Mouse (Mus musculus): Measurements from ENCODE around the gene Treml2. TPM values are rescaled to one million over a fixed set of nuclear protein-coding genes. Genes with fewer than 3 reads are reported as not detected.

Gene Treml2
- total RNA-seq, 1 experiment from 2014 or later: 102 TPM

Other genes starting within 250 kb of the Treml2 start
- not detected in 2 replicates for gene 1700067P10Rik, start 210.2 kb upstream of the Treml2 start, total RNA-seq (2017)
- gene 9830107B12Rik, start 153.2 kb upstream of the Treml2 start, total RNA-seq (2017): 2.9 and 4.4 TPM in 2 replicates
- 1.0 and 9.2 TPM in 2 replicates for gene A530064D06Rik, start 132.2 kb upstream of the Treml2 start, total RNA-seq (2017)
- 7.4 and 13.9 TPM in 2 replicates for gene Trem1, start 66.7 kb upstream of the Treml2 start, total RNA-seq (2017)
- 7.2 and 34.1 TPM in 2 replicates for gene Trem3, start 51.7 kb upstream of the Treml2 start, total RNA-seq (2017)
- 0.56 TPM in 1 of 2 replicates, not detected in the other for gene Treml4, start 35.2 kb upstream of the Treml2 start, total RNA-seq (2017)
- 4.2 and 4.9 TPM in 2 replicates for gene B430306N03Rik, start 16.6 kb downstream of the Treml2 start, total RNA-seq (2017)
- gene Trem2, start 46.9 kb downstream of the Treml2 start, total RNA-seq (2017): not detected in 2 replicates
- 0.63 and 2.7 TPM in 2 replicates for gene Treml1, start 60.4 kb downstream of the Treml2 start, total RNA-seq (2017)
- gene Nfya, start 110.4 kb downstream of the Treml2 start, total RNA-seq (2017): 47.1 and 83.8 TPM in 2 replicates
- 60.4 and 65.4 TPM in 2 replicates for gene Oard1, start 110.5 kb downstream of the Treml2 start, total RNA-seq (2017)
- not detected in 2 replicates for gene Apobec2, start 133.4 kb downstream of the Treml2 start, total RNA-seq (2017)
- 1.2 and 10.7 TPM in 2 replicates for gene Tspo2, start 152.0 kb downstream of the Treml2 start, total RNA-seq (2017)
- 2.6 and 4.5 TPM in 2 replicates for gene Unc5cl, start 155.4 kb downstream of the Treml2 start, total RNA-seq (2017)

All from hematopoietic stem cell, adult 5-6 weeks (primary cell).